Mouse (Mus musculus) C2C12 (cell line): ENCODE measurements around the gene Nsun2. TPM values are rescaled to one million over a fixed set of nuclear protein-coding genes. Genes with fewer than 3 reads are reported as not detected.

ENCODE experiments used
- H3K27me3 ChIP-seq: one replicate; pipeline ENCODE4 v1.6.1; 2011; ENCODE audit not compliant: control insufficient read depth, insufficient read depth, insufficient read length
- H3K36me3 ChIP-seq: one replicate; pipeline ENCODE4 v1.6.1; 2011; ENCODE audit not compliant: control insufficient read depth, insufficient read depth
- H3K4me3 ChIP-seq: one replicate; pipeline ENCODE4 v1.5.1; 2011; ENCODE audit warnings: mild to moderate bottlenecking, control low read depth; ENCODE audit not compliant: poor library complexity, insufficient read depth, severe bottlenecking
- H3K79me2 ChIP-seq: one replicate; pipeline ENCODE4 v1.6.1; 2011; ENCODE audit not compliant: control insufficient read depth, insufficient read depth
- H3K79me3 ChIP-seq: one replicate; pipeline ENCODE4 v1.6.1; 2011; ENCODE audit warnings: low read depth, control low read depth
- H3ac ChIP-seq: one replicate; pipeline ENCODE3; 2011; ENCODE audit warnings: low read depth; ENCODE audit not compliant: control insufficient read depth, insufficient read length
- CEBPB ChIP-seq: IDR thresholded peaks from one replicate; pipeline ENCODE4 v1.6.1; 2011; ENCODE audit warnings: low read depth, mild to moderate bottlenecking, control low read depth, moderate library complexity
- CTCF ChIP-seq: IDR thresholded peaks from one replicate; pipeline ENCODE4 v1.5.1; 2011; ENCODE audit not compliant: control insufficient read depth, insufficient read depth, insufficient read length
- FOSL1 ChIP-seq: IDR thresholded peaks from one replicate; pipeline ENCODE4 v1.8.0; 2011; ENCODE audit warnings: mild to moderate bottlenecking, low read length; ENCODE audit not compliant: poor library complexity, insufficient read depth, severe bottlenecking
- MAX ChIP-seq: IDR thresholded peaks from one replicate; pipeline ENCODE4 v1.6.1; 2011; ENCODE audit warnings: mild to moderate bottlenecking, control low read depth
- MYOD1 ChIP-seq: IDR thresholded peaks from one replicate; pipeline ENCODE4 v1.6.1; 2011; ENCODE audit warnings: low read depth; ENCODE audit not compliant: control insufficient read depth, insufficient read length
- MYOG ChIP-seq: IDR thresholded peaks from one replicate; pipeline ENCODE4 v1.6.1; 2011; ENCODE audit not compliant: control insufficient read depth, insufficient read length; ENCODE audit errors: extremely low read depth
- USF1 ChIP-seq: IDR thresholded peaks from one replicate; pipeline ENCODE4 v1.6.1; 2011; ENCODE audit warnings: low read depth, mild to moderate bottlenecking, control low read depth, moderate library complexity
- polyA plus RNA-seq: library from polyadenylated mRNA; unstranded; fragments of >200 nt; fragmentation: generic; extraction: Trizol; gene quantifications from one replicate; pipeline ENCODE4 v1.2.1, GENCODE M21; 2012; ENCODE audit warnings: missing spikeins

Gene Nsun2
- polyA plus RNA-seq, 1 experiment = 93.7 TPM

GRCm38 (mm10) chr13:69569201-69569600 lies 35.7 kb downstream of the Nsun2 start:
- TF ChIP-seq CTCF (no peak), CEBPB (no peak), MYOG (no peak)
- Histone ChIP-seq H3K79me3 (no peaks in the 10 kb centered on the region), H3ac (no peak overlapping the region), H3K4me3 (no peak overlapping the region), H3K79me2 (no peaks in the 10 kb centered on the region), H3K36me3 (no peaks in the 10 kb centered on the region), H3K27me3 (no peaks in the 10 kb centered on the region)

- Histone ChIP-seq H3ac (no peak overlapping the region), H3K79me3 (no peaks in the 10 kb centered on the region), H3K27me3 (no peaks in the 10 kb centered on the region), H3K79me2 (no peaks in the 10 kb centered on the region), H3K36me3 (no peaks in the 10 kb centered on the region), H3K4me3 (no peak overlapping the region)
- TF ChIP-seq MAX (no peak), CTCF (no peak), MYOD1 (no peak), USF1 (no peak), FOSL1 (no peak), CEBPB (no peak), MYOG (no peak)
Observed at GRCm38 (mm10) chr13:69572594-69572993, 39.0 kb downstream of the Nsun2 start.

DNA sequence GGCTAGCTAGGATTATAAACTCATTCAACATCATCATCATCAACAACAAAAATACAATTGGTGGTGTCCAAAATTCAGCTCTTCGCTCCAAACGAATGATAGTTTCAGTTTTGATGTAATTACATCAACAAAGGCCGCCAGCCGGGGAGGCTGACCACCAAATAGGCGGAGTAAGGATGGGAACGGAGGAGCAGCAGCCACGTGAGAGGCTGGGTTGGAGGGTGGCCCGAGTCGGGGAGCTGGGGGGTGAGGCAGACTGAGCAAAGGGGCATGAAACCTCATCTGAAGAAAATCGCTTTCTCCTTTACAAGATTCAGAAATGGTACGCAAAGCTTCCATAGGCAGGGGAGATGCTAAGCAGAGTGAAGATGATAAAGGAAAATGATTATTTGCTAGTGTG lies 43.1 kb downstream of the Nsun2 start:
- TF ChIP-seq MAX (no peak), MYOD1 (no peak), CTCF (no peak), USF1 (no peak), MYOG (no peak), CEBPB (no peak), FOSL1 (no peak)
- Histone ChIP-seq H3K79me3 (no peaks in the 10 kb centered on the region), H3K36me3 (no peaks in the 10 kb centered on the region), H3K27me3 (no peaks in the 10 kb centered on the region), H3ac (no peak overlapping the region), H3K79me2 (no peaks in the 10 kb centered on the region), H3K4me3 (no peak overlapping the region)

GRCm38 (mm10) chr13:69577181-69577834 lies 43.8 kb downstream of the Nsun2 start:
- Histone ChIP-seq H3K4me3 (no peak overlapping the region), H3K79me3 (no peaks in the 10 kb centered on the region), H3K79me2 (no peaks in the 10 kb centered on the region), H3K27me3 (no peaks in the 10 kb centered on the region), H3ac (no peak overlapping the region), H3K36me3 (no peaks in the 10 kb centered on the region)
- TF ChIP-seq FOSL1 (no peak), CEBPB (no peak), MYOG (no peak), MYOD1 (no peak), USF1 (no peak), MAX (no peak)

- no peak overlapping the region for H3ac ChIP-seq
- TF ChIP-seq USF1 = no peak
- no peak for TF ChIP-seq MAX
- TF ChIP-seq FOSL1 = no peak
- no peak for TF ChIP-seq CTCF
- no peak for TF ChIP-seq MYOD1
- no peak for TF ChIP-seq MYOG
- no peak for TF ChIP-seq CEBPB
- H3K79me3 ChIP-seq = no peaks in the 10 kb centered on the region
- no peaks in the 10 kb centered on the region for H3K36me3 ChIP-seq
- H3K27me3 ChIP-seq = no peaks in the 10 kb centered on the region
- no peaks in the 10 kb centered on the region for H3K79me2 ChIP-seq
- H3K4me3 ChIP-seq = no peak overlapping the region
Observed at GRCm38 (mm10) chr13:69582411-69582810, 48.9 kb downstream of the Nsun2 start.

DNA sequence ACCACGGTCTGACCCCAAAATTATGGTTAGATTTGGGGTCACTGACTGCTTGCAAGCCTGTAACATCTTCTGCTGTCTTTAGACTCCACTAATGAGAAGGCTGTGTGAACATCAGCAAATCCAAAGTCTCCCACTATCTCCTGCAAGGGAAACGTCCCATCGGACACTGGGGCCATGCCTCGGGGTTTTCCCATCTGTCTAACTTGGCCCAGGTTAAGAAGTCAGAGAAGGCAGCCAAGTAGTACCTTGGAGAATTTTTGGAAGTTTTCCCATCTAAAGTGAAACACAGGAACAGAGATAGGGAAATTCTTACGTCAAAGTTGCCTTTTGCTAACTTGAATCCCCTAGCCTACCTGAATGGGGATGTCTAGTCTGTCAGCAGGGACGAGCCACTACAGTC lies 50.0 kb downstream of the Nsun2 start:
- H3ac ChIP-seq = no peak overlapping the region
- H3K36me3 ChIP-seq = no peaks in the 10 kb centered on the region
- no peaks in the 10 kb centered on the region for H3K27me3 ChIP-seq
- TF ChIP-seq MYOD1 = no peak
- TF ChIP-seq MYOG = no peak
- no peak for TF ChIP-seq USF1
- no peak overlapping the region for H3K4me3 ChIP-seq
- no peaks in the 10 kb centered on the region for H3K79me2 ChIP-seq
- H3K79me3 ChIP-seq = no peaks in the 10 kb centered on the region
